Mouse (Mus musculus): ENCODE results near the gene Tatdn3.

Gene Tatdn3

GRCm38 (mm10) chr1:191062781-191063485 lies at the start of gene Tatdn3, which contains the start of gene Nsl1:
Gene Tatdn3, minus strand, starts transcription at chr1:191062932.
Gene Nsl1, plus strand, starts transcription at chr1:191063012.
- DNase-seq (ENCODE audit: low spot score): peak; percentile 89

DNA sequence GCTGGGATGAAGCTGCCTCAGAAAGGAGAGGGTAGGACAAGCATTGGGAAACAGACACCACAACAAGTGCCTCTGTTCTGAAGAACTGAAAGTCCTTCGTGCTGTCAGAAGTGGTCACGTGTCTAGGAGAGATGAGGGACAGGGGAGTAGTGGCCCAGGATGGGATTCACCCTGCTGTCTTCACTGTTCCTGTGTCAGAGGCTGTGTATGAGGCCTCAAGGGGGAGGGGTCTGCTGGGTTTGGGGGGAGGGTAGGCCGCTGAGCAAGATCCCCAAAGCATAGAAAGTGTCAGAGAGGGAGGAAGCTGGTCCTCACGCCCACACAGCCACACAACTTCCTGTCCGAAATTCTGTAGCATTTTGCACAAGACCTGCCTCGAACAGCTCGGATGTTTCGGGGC lies 48.4 kb upstream of the Tatdn3 start:
- no peak for DNase-seq (ENCODE audit: low spot score)

GRCm38 (mm10) chr1:191109907-191110306 lies 47.2 kb upstream of the Tatdn3 start:
- DNase-seq (ENCODE audit: low spot score): no peak

GRCm38 (mm10) chr1:191107306-191107705 lies 44.6 kb upstream of the Tatdn3 start:
- no peak for DNase-seq (ENCODE audit: low spot score)

DNA sequence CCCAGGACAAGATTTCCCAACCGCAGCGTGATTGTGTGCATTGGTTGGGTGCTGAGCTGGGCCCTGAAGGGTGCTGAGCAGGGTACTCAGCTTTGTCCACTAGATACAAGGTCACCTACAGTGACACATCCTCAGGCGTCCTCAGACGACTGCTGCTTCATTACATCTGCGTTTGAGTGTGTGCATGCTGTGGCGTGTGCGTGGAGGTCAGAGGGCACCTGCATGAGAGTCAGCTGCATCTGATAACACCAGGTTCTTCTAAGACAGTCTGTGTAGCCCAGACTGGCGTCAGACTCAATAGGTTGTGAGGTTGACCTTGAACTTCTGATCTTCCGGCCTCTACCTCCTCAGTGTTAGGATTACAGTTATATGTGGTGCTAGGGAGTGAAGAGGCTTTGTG lies 42.5 kb upstream of the Tatdn3 start:
- DNase-seq (ENCODE audit: low spot score): no peak

DNA sequence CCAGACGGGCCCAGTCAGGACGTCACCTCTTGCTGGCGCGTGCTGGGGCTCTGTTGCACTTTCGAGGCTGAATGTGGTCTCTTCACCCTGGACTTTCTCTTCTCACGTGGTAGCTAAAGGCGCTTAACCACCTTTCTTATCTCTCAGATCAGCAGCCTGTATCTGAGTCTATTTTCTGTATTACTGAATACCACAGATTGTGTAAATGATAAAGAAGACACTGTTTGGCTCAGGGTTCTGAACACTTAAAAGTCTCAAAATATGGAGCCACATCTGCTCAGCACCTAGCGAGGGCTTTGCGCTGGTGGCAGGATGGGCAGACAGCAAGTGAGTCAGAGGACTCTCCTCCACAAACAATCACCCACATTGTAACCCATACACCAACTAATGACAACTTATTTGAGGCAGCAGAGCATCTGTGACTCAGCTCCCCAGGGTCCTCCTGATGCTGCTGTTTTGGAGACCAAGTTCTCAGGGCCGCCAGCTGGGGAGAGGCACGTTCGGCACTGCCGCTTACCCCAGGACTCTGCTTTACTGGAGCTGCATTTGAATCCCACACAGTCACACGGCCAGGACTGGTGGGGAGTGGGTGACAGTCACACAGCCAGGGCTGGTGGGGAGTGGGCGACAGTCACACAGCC lies 40.1 kb upstream of the Tatdn3 start:
- DNase-seq (ENCODE audit: low spot score): no peak

- DNase-seq (ENCODE audit: low spot score): no peak
These were observed 37.1 kb upstream of the Tatdn3 start for GRCm38 (mm10) chr1:191099772-191100291.

DNA sequence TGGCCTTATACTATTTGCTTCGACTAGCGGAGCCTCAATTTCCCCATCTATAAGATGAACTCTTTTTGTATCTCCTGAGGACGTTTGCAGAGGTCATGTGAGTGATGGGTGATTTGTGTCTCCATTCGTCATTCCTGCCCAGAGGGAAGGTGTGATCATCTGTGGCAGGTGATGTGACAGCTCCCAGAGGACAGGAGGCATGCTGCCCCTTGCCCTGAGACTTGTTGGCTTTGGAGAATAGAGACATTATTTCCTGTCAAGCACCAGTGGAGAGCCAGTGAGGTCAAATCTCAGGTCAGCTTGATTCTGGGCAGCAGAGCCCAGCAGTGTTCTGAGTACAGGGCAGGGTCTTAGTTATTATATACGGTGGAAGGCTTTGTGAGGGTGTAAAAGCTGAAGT lies 36.4 kb upstream of the Tatdn3 start:
- no peak for DNase-seq (ENCODE audit: low spot score)

DNA sequence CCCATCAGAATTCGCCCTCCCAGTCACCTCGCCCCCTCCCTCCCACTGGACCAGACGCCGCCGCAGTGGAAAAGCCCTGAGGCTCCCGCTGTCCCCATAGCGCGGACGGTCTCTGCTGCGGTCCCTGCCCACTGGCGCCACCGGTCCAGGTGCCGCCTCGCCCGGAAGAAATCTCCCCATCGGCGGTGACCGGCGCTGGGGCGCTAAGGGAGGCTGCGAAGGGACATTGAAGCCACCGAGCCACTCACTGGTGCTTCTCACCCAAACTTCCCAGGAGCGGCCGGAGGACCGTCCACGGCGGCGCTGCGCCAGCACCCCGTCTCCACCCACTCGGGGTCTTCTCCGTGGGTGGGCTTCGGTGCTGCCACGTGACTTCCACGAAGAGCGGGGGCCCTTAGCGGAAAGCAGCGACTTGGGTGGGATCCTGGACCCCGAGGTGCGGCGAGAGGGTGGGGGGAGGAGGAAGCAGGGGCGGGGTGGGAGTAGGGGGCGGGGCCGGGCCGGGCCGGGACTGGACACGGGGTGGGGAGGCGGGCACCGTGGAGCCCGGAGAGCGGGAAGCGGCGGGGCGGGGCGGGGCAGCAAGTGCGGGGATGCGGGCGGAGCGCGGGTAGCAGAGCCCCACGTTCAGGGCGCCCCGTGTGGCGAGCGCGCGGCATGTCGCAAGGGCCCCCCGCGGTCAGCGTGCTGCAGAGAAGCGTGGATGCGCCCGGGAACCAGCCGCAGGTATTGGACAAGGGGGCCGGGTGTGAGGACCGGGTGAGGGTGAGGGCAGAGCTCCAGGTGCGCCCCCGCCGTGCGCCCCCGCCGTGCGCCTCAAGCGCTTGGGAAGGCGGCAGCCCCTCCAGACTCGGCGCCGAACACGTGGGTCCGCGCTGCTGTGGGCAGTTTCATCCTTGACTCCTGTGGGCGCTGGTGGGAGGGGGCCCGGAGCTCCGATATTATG lies 35.3 kb upstream of the Tatdn3 start, which contains the start of gene Batf3:
TSS of gene Batf3 (plus strand) at position 46 of the 946 bp plus-strand sequence.
- DNase-seq (ENCODE audit: low spot score): no peak

- no peak for DNase-seq (ENCODE audit: low spot score)
These were observed 34.3 kb upstream of the Tatdn3 start for GRCm38 (mm10) chr1:191096871-191097681.

DNA sequence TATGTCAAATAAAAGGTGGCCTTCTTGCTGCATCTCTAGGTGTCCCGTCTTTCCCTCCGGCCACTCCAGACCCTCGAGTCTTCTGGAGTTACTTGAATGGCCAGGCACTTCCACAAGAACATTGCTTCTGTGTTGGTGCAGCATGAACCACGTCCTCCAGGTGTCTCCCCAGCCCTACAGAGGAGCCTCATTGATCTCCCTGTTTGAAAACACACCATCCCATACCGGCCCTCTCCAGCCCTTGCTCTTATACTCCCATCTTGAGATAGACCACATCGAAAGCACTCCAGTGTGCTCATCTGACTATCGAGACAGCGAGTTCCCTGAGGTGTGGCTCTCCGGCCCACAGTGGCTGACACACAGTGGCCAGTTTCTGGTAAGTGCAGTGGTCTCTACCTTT lies 32.3 kb upstream of the Tatdn3 start:
- DNase-seq (ENCODE audit: low spot score): no peak

DNA sequence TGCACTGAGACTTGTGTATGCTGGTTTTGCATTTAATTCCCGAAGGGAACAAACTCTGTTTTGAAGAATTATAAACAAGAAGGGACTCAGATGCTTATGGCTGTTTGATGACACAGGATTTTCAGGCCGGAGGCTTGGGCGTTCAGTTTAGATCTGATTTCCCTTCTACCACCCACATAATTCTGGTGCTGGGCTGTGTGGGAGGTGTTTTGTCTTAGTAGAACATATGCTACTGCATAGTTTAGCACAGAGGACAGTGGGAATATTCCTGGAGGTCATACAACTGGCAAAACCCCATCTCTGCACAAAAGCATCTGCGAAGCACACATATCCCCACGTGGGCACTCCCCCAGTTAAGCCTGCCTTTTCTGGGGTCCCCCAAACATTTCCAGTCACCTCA lies 30.8 kb upstream of the Tatdn3 start:
- no peak for DNase-seq (ENCODE audit: low spot score)

DNA sequence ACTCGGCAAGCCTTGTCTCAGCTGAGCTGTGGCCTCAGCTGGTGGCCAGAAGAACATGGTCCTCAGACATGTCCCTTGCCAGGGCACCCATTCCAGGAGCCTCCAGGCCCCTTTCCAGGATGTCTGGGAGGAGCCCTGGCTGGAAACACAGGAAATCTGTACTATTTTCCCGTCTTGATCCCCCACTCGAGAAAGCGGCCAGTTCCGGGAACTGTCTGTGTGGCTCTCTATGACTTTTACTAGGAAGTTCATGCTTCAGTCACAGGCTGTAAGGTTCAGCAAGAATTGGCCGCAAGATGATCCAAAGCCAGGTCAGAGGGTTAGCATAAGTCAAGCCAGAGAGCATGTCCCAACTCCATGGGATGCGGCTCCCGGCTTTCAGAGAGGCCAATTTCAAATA lies 29.3 kb upstream of the Tatdn3 start:
- no peak for DNase-seq (ENCODE audit: low spot score)

DNA sequence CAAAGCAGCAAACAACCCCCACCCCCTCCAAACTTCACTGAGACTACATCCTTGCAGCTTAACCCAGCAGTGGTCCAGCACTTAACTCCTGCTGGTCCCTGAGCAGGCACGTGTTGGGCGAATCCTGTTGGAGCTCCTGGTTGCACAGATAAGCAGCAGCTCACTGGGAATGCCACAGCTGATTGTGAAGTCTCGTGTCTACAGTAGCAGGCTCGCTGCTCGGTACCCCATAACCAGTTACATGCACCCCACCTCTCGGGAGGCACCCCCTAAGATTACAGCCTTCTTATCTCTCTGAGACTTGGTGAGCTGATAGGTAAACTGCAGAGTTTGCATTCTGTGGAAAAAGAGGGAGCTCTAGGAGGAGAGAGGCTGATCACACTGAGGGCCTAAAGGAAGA lies 26.6 kb upstream of the Tatdn3 start:
- no peak for DNase-seq (ENCODE audit: low spot score)

- DNase-seq (ENCODE audit: low spot score): no peak
These were observed 25.2 kb upstream of the Tatdn3 start for GRCm38 (mm10) chr1:191087955-191088354.

DNA sequence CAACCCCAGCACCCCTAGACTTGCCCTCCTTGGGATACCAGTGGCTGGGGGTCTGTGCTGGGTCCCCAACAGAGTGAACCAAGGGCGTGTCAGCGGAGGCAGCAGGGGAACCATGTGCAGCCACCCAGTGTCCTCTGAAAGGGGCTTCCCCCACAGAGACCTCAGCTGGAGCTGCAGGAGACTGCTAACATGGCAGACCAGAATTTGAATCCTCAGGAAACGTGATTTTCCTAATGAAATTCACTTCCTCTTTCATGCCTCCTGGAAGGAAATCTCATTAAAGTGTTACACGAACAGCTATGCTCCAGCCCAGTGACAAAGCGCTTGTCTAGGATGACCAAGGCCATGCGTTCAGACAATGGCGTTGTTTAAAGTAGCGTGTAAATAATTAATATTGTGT lies 24.2 kb upstream of the Tatdn3 start:
- no peak for DNase-seq (ENCODE audit: low spot score)

- no peak for DNase-seq (ENCODE audit: low spot score)
These were observed 23.7 kb upstream of the Tatdn3 start for GRCm38 (mm10) chr1:191086304-191086878.

DNA sequence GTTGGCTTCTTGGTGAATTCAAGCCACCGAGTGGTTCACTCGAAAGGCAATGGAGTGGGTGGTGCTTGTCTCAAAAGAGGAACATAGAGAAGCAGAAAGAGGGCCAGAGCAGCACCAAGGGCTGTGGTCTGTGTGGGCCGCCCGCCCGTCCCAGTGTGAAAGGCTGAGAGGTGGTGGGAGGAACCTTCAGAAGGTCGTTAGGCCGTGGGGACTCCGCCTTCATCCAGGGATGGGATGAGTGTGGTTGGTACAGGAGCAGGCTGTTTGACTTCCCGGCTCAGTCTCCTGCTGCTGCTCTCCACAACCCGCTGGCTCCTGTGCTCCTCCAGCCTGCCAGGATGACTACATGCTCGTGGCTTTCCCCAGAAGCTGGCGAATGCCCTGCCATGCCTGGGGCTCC lies 22.9 kb upstream of the Tatdn3 start:
- DNase-seq (ENCODE audit: low spot score): no peak

GRCm38 (mm10) chr1:191084951-191085559 lies 22.3 kb upstream of the Tatdn3 start:
- DNase-seq (ENCODE audit: low spot score): peak; percentile 22

- DNase-seq (ENCODE audit: low spot score): no peak
These were observed 20.5 kb upstream of the Tatdn3 start for GRCm38 (mm10) chr1:191083230-191083629.
